Mouse (Mus musculus): ENCODE data around the gene Oscp1. TPM values are rescaled to one million over a fixed set of nuclear protein-coding genes. Genes with fewer than 3 reads are reported as not detected.

Oscp1 gene
- polyA plus RNA-seq, 1 experiment from 2014 or later = 13.6 TPM

GRCm38 (mm10) chr4:126081601-126082000 is 23.2 kb downstream of the Oscp1 start:
- Histone ChIP-seq H3K4me2 (ENCODE audit: low read length) (no peak overlapping the region), H3K9me3 (replicated peaks; ENCODE audit: low read length) (no peaks in the 10 kb centered on the region), H3K9ac (ENCODE audit: low read depth, low read length) (no peak overlapping the region), H3K27me3 (ENCODE audit: insufficient read depth, low read length) (no peaks in the 10 kb centered on the region), H3K36me3 (ENCODE audit: insufficient read depth, low read length) (no peaks in the 10 kb centered on the region), H3K4me3 (replicated peaks; ENCODE audit: low read depth, low read length) (no peak overlapping the region), H3K4me1 (replicated peaks; ENCODE audit: insufficient read depth, low read length) (no peaks in the 10 kb centered on the region), H3K27ac (no peak overlapping the region)
- ATAC-seq (replicated peaks; ENCODE audit: low FRiP score, low read depth) (no peak), DNase-seq (ENCODE audit: low spot score) (no peak)
- WGBS = 88% methylated on average over 1 of the region's 1 CpGs
- TF ChIP-seq CTCF (IDR thresholded peaks at IDR 0.05; ENCODE audit: low read depth) = no peak

- H3K4me2 ChIP-seq (ENCODE audit: low read length) = no peak overlapping the region
- no peak overlapping the region for H3K9ac ChIP-seq (ENCODE audit: low read depth, low read length)
- H3K27ac ChIP-seq = no peak overlapping the region
- H3K9me3 ChIP-seq (replicated peaks; ENCODE audit: low read length) = no peaks in the 10 kb centered on the region
- no peak for ATAC-seq (replicated peaks; ENCODE audit: low FRiP score, low read depth)
- H3K27me3 ChIP-seq (ENCODE audit: insufficient read depth, low read length) = no peaks in the 10 kb centered on the region
- DNase-seq (ENCODE audit: low spot score) = no peak
- WGBS = 86% methylated on average over 9 of the region's 9 CpGs
- H3K4me3 ChIP-seq (replicated peaks; ENCODE audit: low read depth, low read length) = no peak overlapping the region
- H3K4me1 ChIP-seq (replicated peaks; ENCODE audit: insufficient read depth, low read length) = no peaks in the 10 kb centered on the region
- TF ChIP-seq CTCF (IDR thresholded peaks at IDR 0.05; ENCODE audit: low read depth) = no peak
- H3K36me3 ChIP-seq (ENCODE audit: insufficient read depth, low read length) = no peaks in the 10 kb centered on the region
Observed at GRCm38 (mm10) chr4:126083021-126083420, 24.7 kb downstream of the Oscp1 start.

GRCm38 (mm10) chr4:126084382-126084781 is 26.0 kb downstream of the Oscp1 start:
- Histone ChIP-seq H3K36me3 (ENCODE audit: insufficient read depth, low read length) (no peaks in the 10 kb centered on the region), H3K9me3 (replicated peaks; ENCODE audit: low read length) (no peaks in the 10 kb centered on the region), H3K27ac (no peak overlapping the region), H3K27me3 (ENCODE audit: insufficient read depth, low read length) (no peaks in the 10 kb centered on the region), H3K9ac (ENCODE audit: low read depth, low read length) (no peak overlapping the region), H3K4me2 (ENCODE audit: low read length) (no peak overlapping the region), H3K4me3 (replicated peaks; ENCODE audit: low read depth, low read length) (no peak overlapping the region), H3K4me1 (replicated peaks; ENCODE audit: insufficient read depth, low read length) (no peaks in the 10 kb centered on the region)
- no peak for DNase-seq (ENCODE audit: low spot score)
- no peak for ATAC-seq (replicated peaks; ENCODE audit: low FRiP score, low read depth)
- WGBS = 70% methylated on average over 8 of the region's 8 CpGs
- no peak for TF ChIP-seq CTCF (IDR thresholded peaks at IDR 0.05; ENCODE audit: low read depth)

GRCm38 (mm10) chr4:126085996-126086576 is 27.7 kb downstream of the Oscp1 start:
- no peak overlapping the region for H3K9ac ChIP-seq (ENCODE audit: low read depth, low read length)
- H3K27me3 ChIP-seq (ENCODE audit: insufficient read depth, low read length) = no peaks in the 10 kb centered on the region
- no peak overlapping the region for H3K4me2 ChIP-seq (ENCODE audit: low read length)
- no peaks in the 10 kb centered on the region for H3K9me3 ChIP-seq (replicated peaks; ENCODE audit: low read length)
- TF ChIP-seq CTCF (IDR thresholded peaks at IDR 0.05; ENCODE audit: low read depth) = peak; percentile 95
- ATAC-seq (replicated peaks; ENCODE audit: low FRiP score, low read depth) (peak; percentile 73), DNase-seq (ENCODE audit: low spot score) (peak; percentile 93)
- H3K36me3 ChIP-seq (ENCODE audit: insufficient read depth, low read length) = no peaks in the 10 kb centered on the region
- H3K27ac ChIP-seq = 0 out of 2 replicates have a peak overlapping the region, but pooled peaks have one; percentile 51
- no peaks in the 10 kb centered on the region for H3K4me1 ChIP-seq (replicated peaks; ENCODE audit: insufficient read depth, low read length)
- 23% methylated on average over 7 of the region's 7 CpGs for WGBS
- H3K4me3 ChIP-seq (replicated peaks; ENCODE audit: low read depth, low read length) = no peak overlapping the region

- WGBS = 52% methylated on average over 7 of the region's 7 CpGs
- H3K9me3 ChIP-seq (replicated peaks; ENCODE audit: low read length) = no peaks in the 10 kb centered on the region
- ATAC-seq (replicated peaks; ENCODE audit: low FRiP score, low read depth) (no peak), DNase-seq (ENCODE audit: low spot score) (no peak)
- no peaks in the 10 kb centered on the region for H3K27me3 ChIP-seq (ENCODE audit: insufficient read depth, low read length)
- H3K9ac ChIP-seq (ENCODE audit: low read depth, low read length) = no peak overlapping the region
- no peak overlapping the region for H3K4me3 ChIP-seq (replicated peaks; ENCODE audit: low read depth, low read length)
- no peak overlapping the region for H3K4me2 ChIP-seq (ENCODE audit: low read length)
- no peak overlapping the region for H3K27ac ChIP-seq
- H3K36me3 ChIP-seq (ENCODE audit: insufficient read depth, low read length) = no peaks in the 10 kb centered on the region
- H3K4me1 ChIP-seq (replicated peaks; ENCODE audit: insufficient read depth, low read length) = no peaks in the 10 kb centered on the region
- TF ChIP-seq CTCF (IDR thresholded peaks at IDR 0.05; ENCODE audit: low read depth) = no peak
Observed at GRCm38 (mm10) chr4:126090101-126090847, 31.9 kb downstream of the Oscp1 start.

GRCm38 (mm10) chr4:126090848-126091124 is 32.4 kb downstream of the Oscp1 start:
- no peaks in the 10 kb centered on the region for H3K9me3 ChIP-seq (replicated peaks; ENCODE audit: low read length)
- no peak overlapping the region for H3K4me3 ChIP-seq (replicated peaks; ENCODE audit: low read depth, low read length)
- no peaks in the 10 kb centered on the region for H3K4me1 ChIP-seq (replicated peaks; ENCODE audit: insufficient read depth, low read length)
- no peak for TF ChIP-seq CTCF (IDR thresholded peaks at IDR 0.05; ENCODE audit: low read depth)
- no peaks in the 10 kb centered on the region for H3K36me3 ChIP-seq (ENCODE audit: insufficient read depth, low read length)
- no peak overlapping the region for H3K4me2 ChIP-seq (ENCODE audit: low read length)
- H3K9ac ChIP-seq (ENCODE audit: low read depth, low read length) = no peak overlapping the region
- no peak for ATAC-seq (replicated peaks; ENCODE audit: low FRiP score, low read depth)
- no peak for DNase-seq (ENCODE audit: low spot score)
- H3K27me3 ChIP-seq (ENCODE audit: insufficient read depth, low read length) = no peaks in the 10 kb centered on the region
- no peak overlapping the region for H3K27ac ChIP-seq
- 85% methylated on average over 4 of the region's 4 CpGs for WGBS

Measured in kidney, postnatal 0 days (tissue).